In the genomic region with DNA sequence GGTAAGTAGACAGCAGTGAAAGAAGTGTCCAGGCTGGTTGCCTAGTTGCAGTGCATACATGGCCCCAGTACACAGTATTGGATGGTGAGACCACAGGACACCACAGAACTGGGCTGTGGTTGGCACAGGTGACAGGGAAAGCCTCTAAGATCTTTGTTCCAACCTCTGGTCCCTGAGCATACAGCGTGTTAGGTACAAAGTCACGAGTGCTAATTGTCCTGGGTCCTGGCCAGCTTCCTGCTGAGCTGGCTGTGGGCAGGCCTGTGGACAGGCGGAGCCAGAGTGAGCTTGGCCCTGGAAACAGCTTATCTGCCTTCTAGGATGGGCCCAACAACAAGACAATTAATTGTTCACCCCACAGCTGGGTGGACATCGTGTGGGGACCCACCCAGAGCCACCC, we compare ENCODE assay signal across 12 mouse cellular contexts. TPM values are rescaled to one million over a fixed set of nuclear protein-coding genes. Genes with fewer than 3 reads are reported as not detected.
DNase-seq lines count a peak whose midpoint lies in the region; ATAC-seq and TF ChIP-seq lines count a peak whose summit lies in the region.
"Had no signal": no experiment of that assay in that cellular context is flagged by ENCODE, and none has a peak within 500 bp of the region (broad histone marks: within the 10 kb centered on the region; RNA-seq: fewer than 3 reads in every experiment).

No protein-coding gene starts in this region.

- H3K4me1 ChIP-seq in forebrain, embryonic 14.5 days (ENCODE audit: control insufficient read depth, insufficient read depth, low read length) = no peaks in the 10 kb centered on the region; the same call in 1 of the 2 replicates
- H3K4me1 ChIP-seq in forebrain, embryonic 13.5 days = peaks cover 9% of the 10 kb centered on the region
- H3K4me1 ChIP-seq in kidney, adult 2 months (ENCODE audit: control insufficient read depth, insufficient read depth, low read length) = peaks cover 17% of the 10 kb centered on the region

- H3K4me3 ChIP-seq in forebrain, embryonic 14.5 days (ENCODE audit: low read depth, low read length) = no peak overlapping the region
- H3K4me3 ChIP-seq in forebrain, embryonic 13.5 days = no peak overlapping the region
- H3K4me3 ChIP-seq in kidney, adult 2 months (ENCODE audit: insufficient read depth, low read depth, low read length) = no peak overlapping the region
- no peak overlapping the region for H3K4me3 ChIP-seq in gastrocnemius, adult 2 months
- H3K4me3 ChIP-seq: erythroblast, embryonic 14.5 days; layer of hippocampus, adult 2 months had no signal

- no peak for ATAC-seq in forebrain, embryonic 14.5 days
- ATAC-seq in forebrain, embryonic 13.5 days = no peak
- ATAC-seq: CD4-positive, CD25-positive, alpha-beta regulatory T cell, adult 4 months had no signal

- H3K27ac ChIP-seq in forebrain, embryonic 14.5 days (ENCODE audit: low read depth, low read length) = no peak overlapping the region
- no peak overlapping the region for H3K27ac ChIP-seq in forebrain, embryonic 13.5 days
- H3K27ac ChIP-seq in kidney, adult 2 months (ENCODE audit: insufficient read depth, low read depth, low read length) = peak overlapping the region; percentile 2; the same call in 1 of the 2 replicates
- H3K27ac ChIP-seq in gastrocnemius, adult 2 months = no peak overlapping the region
- H3K27ac ChIP-seq: layer of hippocampus, adult 2 months; macrophage had no signal

- peak; percentile 38 for DNase-seq in forebrain, embryonic 14.5 days (ENCODE audit: low spot score)
- peak; percentile 31 for DNase-seq in 3134 (ENCODE audit: extremely low read depth, insufficient read length, low spot score)
- DNase-seq in cerebellum, adult 9-10 months = peak; percentile 66
- peak; percentile 95 for DNase-seq in kidney, adult 2 months
- no peak for DNase-seq in thymus, postnatal 14 days
- DNase-seq in frontal cortex, postnatal 14 days (ENCODE audit: low spot score in 2 of 2) = no peak
- no peak for DNase-seq in gastrocnemius, adult 2 months

- H3K36me3 ChIP-seq in forebrain, embryonic 14.5 days (ENCODE audit: control insufficient read depth, insufficient read depth, low read length) = no peaks in the 10 kb centered on the region
- no peaks in the 10 kb centered on the region for H3K36me3 ChIP-seq in forebrain, embryonic 13.5 days (ENCODE audit: poor library complexity, severe bottlenecking)
- no peaks in the 10 kb centered on the region for H3K36me3 ChIP-seq in kidney, adult 2 months (ENCODE audit: control insufficient read depth, insufficient read depth, low read length)

- H3K27me3 ChIP-seq in forebrain, embryonic 14.5 days (replicated peaks; ENCODE audit: control insufficient read depth, insufficient read depth, low read length) = no peaks in the 10 kb centered on the region
- no peaks in the 10 kb centered on the region for H3K27me3 ChIP-seq in forebrain, embryonic 13.5 days
- no peaks in the 10 kb centered on the region for H3K27me3 ChIP-seq in kidney, adult 2 months (replicated peaks; ENCODE audit: control insufficient read depth, insufficient read depth, low read length)

- no peak for TF ChIP-seq CTCF in kidney, adult 2 months (conservative IDR thresholded peaks at IDR 0.05; ENCODE audit: insufficient read depth, insufficient read length, low read depth, low read length)
- no peak for TF ChIP-seq CTCF in gastrocnemius, adult 2 months (IDR thresholded peaks at IDR 0.05)

- no peak overlapping the region for H3K9ac ChIP-seq in forebrain, embryonic 14.5 days (ENCODE audit: low read length)
- no peak overlapping the region for H3K9ac ChIP-seq in forebrain, embryonic 13.5 days

- no peak for TF ChIP-seq POLR2A in kidney, adult 2 months (IDR thresholded peaks at IDR 0.05; ENCODE audit: low read depth, low read length)

- no peaks in the 10 kb centered on the region for H3K9me3 ChIP-seq in forebrain, embryonic 14.5 days (replicated peaks; ENCODE audit: control insufficient read depth, low read length)
- H3K9me3 ChIP-seq in forebrain, embryonic 13.5 days (replicated peaks) = no peaks in the 10 kb centered on the region

- H3K4me2 ChIP-seq in forebrain, embryonic 14.5 days (ENCODE audit: low read length) = no peak overlapping the region
- no peak overlapping the region for H3K4me2 ChIP-seq in forebrain, embryonic 13.5 days

- WGBS in forebrain, embryonic 14.5 days = 41% methylated on average over 4 of the region's 4 CpGs
- 61% methylated on average over 4 of the region's 4 CpGs for WGBS in forebrain, embryonic 13.5 days
- WGBS in kidney, adult 2 months = 23% methylated on average over 4 of the region's 4 CpGs

- intact Hi-C loops in gastrocnemius, adult 2 months (cut with DNase I) = no loop called here

RNA-seq across cellular contexts. Expression of a gene that starts 16.0 kb away (rescaled TPM):
- 0.19 and 0.25 TPM in 2 replicates for polyA plus RNA-seq in forebrain, embryonic 14.5 days (2014; fragmentation: Nextera tagmentation; extraction: Ambion mirVana)
- 0.32 and 0.33 TPM in 2 replicates for polyA plus RNA-seq in forebrain, embryonic 13.5 days (2015; fragmentation: Nextera tagmentation; extraction: Ambion mirVana)
- polyA plus RNA-seq in kidney, adult 2 months (2012; rRNA removed) = 15.4 and 17.6 TPM in 2 replicates
- total RNA-seq in gastrocnemius, adult 2 months (2021) = under 1 TPM; 0.28 to 0.33 TPM
- total RNA-seq: layer of hippocampus, adult 2 months had no signal
- polyA plus RNA-seq: macrophage had no signal

RNA-seq across cellular contexts. Expression of a gene that starts 20.7 kb away (rescaled TPM):
- not detected in 2 replicates for polyA plus RNA-seq in forebrain, embryonic 14.5 days (2014; fragmentation: Nextera tagmentation; extraction: Ambion mirVana)
- not detected in 2 replicates for polyA plus RNA-seq in forebrain, embryonic 13.5 days (2015; fragmentation: Nextera tagmentation; extraction: Ambion mirVana)
- polyA plus RNA-seq in kidney, adult 2 months (2012; rRNA removed) = 348 and 492 TPM in 2 replicates
- total RNA-seq in gastrocnemius, adult 2 months (2021) = not detected
- polyA plus RNA-seq: CD4-positive, CD25-positive, alpha-beta regulatory T cell, adult 4 months; erythroblast, embryonic 14.5 days; macrophage had no signal

RNA-seq across cellular contexts. Expression of a gene that starts 46.9 kb away (rescaled TPM):
- polyA plus RNA-seq in forebrain, embryonic 14.5 days (2014; fragmentation: Nextera tagmentation; extraction: Ambion mirVana) = 5.6 and 7.7 TPM in 2 replicates
- polyA plus RNA-seq in forebrain, embryonic 13.5 days (2015; fragmentation: Nextera tagmentation; extraction: Ambion mirVana) = 6.9 and 8.2 TPM in 2 replicates
- 11.1 and 15.3 TPM in 2 replicates for polyA plus RNA-seq in kidney, adult 2 months (2012; rRNA removed)
- 1 to 10 TPM; 3.2 to 3.3 TPM for total RNA-seq in gastrocnemius, adult 2 months (2021)

Comparison
In these comparisons a context has a peak if more than half of its experiments do, and no peak if none do; other contexts are left out.
1. DNase-seq: peak in forebrain, embryonic 14.5 days (single experiment), 3134 (single experiment), cerebellum, adult 9-10 months (single experiment) and kidney, adult 2 months (single experiment); none in thymus, postnatal 14 days (single experiment), frontal cortex, postnatal 14 days (0 of 2) and gastrocnemius, adult 2 months (single experiment).
2. RNA of a gene that starts 16.0 kb away (polyA plus RNA-seq): 15.4 to 17.6 TPM in kidney, adult 2 months; 0.32 to 0.33 TPM in forebrain, embryonic 13.5 days and 0.19 to 0.25 TPM in forebrain, embryonic 14.5 days; every median in the first group is over 10 times any median in the second.
3. RNA of a gene that starts 20.7 kb away (polyA plus RNA-seq): 348 to 492 TPM in kidney, adult 2 months; not detected in forebrain, embryonic 14.5 days and not detected in forebrain, embryonic 13.5 days; every median in the first group is over 100 times any median in the second.